Comparison of ENCODE assay signal across 22 mouse cellular contexts in the genomic region with DNA sequence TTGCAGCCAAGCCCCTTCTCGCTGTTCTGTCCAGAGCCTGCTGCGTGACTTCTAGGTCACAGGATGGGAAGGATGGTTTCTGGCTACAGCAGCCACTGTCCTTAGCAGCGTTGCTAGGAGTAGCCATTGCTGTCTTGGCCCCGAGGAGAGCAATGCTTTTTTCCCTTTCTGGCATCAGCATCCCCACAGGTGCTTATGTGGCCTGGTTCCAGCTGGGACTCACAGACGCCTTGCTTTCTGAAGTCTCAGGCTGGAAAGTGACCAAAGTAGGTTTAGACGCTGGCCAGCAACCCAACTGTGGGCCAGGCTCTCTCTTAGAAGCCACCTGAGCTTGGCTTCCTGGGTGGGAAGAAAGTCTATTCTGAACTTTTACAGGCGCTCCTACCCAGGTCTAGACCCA. TPM values are rescaled to one million over a fixed set of nuclear protein-coding genes. Genes with fewer than 3 reads are reported as not detected.
DNase-seq lines count a peak whose midpoint lies in the region; ATAC-seq and TF ChIP-seq lines count a peak whose summit lies in the region.
"Had no signal": no experiment of that assay in that cellular context is flagged by ENCODE, and none has a peak within 500 bp of the region (broad histone marks: within the 10 kb centered on the region; RNA-seq: fewer than 3 reads in every experiment).

No protein-coding gene starts in this region.

- no peaks in the 10 kb centered on the region for H3K27me3 ChIP-seq in cerebellum, adult 2 months (ENCODE audit: control insufficient read depth, insufficient read depth, low read length)
- H3K27me3 ChIP-seq: embryonic facial prominence, embryonic 12.5 days; forebrain, embryonic 15.5 days; hindbrain, embryonic 13.5 days; intestine, embryonic 15.5 days had no signal

- 11% methylated on average over 7 of the region's 7 CpGs for WGBS in cerebellum, adult 2 months

- H3K4me1 ChIP-seq in cerebellum, adult 2 months (ENCODE audit: control insufficient read depth, insufficient read depth, low read length) = peaks cover 23% of the 10 kb centered on the region
- H3K4me1 ChIP-seq: embryonic facial prominence, embryonic 12.5 days; forebrain, embryonic 15.5 days; hindbrain, embryonic 13.5 days; intestine, embryonic 15.5 days had no signal

- ATAC-seq in cerebellum, adult (ENCODE audit: insufficient number of reproducible peaks, low FRiP score, low TSS enrichment) = no peak
- ATAC-seq: CD4-positive, CD25-positive, alpha-beta regulatory T cell, adult 4 months; forebrain, embryonic 15.5 days; intestine, embryonic 15.5 days had no signal

- TF ChIP-seq POLR2A in cerebellum, adult 2 months (IDR thresholded peaks at IDR 0.05; ENCODE audit: borderline replicate concordance, insufficient read depth, low read length) = no peak

- no peak for TF ChIP-seq CTCF in cerebellum, adult 2 months (IDR thresholded peaks at IDR 0.05; ENCODE audit: borderline replicate concordance, insufficient read depth, low read depth, low read length)

- no peak overlapping the region for H3K27ac ChIP-seq in cerebellum, adult 2 months (ENCODE audit: insufficient read depth, low read length)
- H3K27ac ChIP-seq: embryonic facial prominence, embryonic 12.5 days; forebrain, embryonic 15.5 days; heart, embryonic 10.5 days; hindbrain, embryonic 13.5 days; intestine, embryonic 15.5 days had no signal

- peak; percentile 74 for DNase-seq in cerebellum, adult 11 months
- peak; percentile 56 for DNase-seq in MN1 (ENCODE audit: low spot score)
- DNase-seq in cerebellum, adult 2 months = peak; percentile 81 to 86
- peak; percentile 86 to 89 for DNase-seq in cerebellum, postnatal 10 days
- no peak for DNase-seq in gastrocnemius, adult 8-10 months (ENCODE audit: low spot score in 2 of 2)
- no peak for DNase-seq in ovary, postnatal 14 days (ENCODE audit: low spot score)
- no peak for DNase-seq in gastrocnemius, postnatal 36 days
- DNase-seq: adrenal gland, postnatal 10 days; B cell, adult 2 months; heart, adult 18-20 months; heart, postnatal 10 days; heart, postnatal 4 days; kidney, adult 18-20 months had no signal

- intact Hi-C loops in gastrocnemius, postnatal 36 days (cut with DNase I) = no loop called here

- no peak overlapping the region for H3K4me3 ChIP-seq in cerebellum, adult 2 months (replicated peaks; ENCODE audit: insufficient read depth, low read depth, low read length)
- H3K4me3 ChIP-seq: embryonic facial prominence, embryonic 12.5 days; forebrain, embryonic 15.5 days; heart, embryonic 10.5 days; hindbrain, embryonic 13.5 days; intestine, embryonic 15.5 days had no signal

RNA-seq across cellular contexts. Expression of a gene that starts 30.1 kb away (rescaled TPM):
- 41.1 and 41.5 TPM in 2 replicates for polyA plus RNA-seq in cerebellum, adult 2 months (2012; rRNA removed)
- total RNA-seq in gastrocnemius, adult 8-10 months (2022) = 1 to 10 TPM; 5.4 to 9.4 (median 5.9) TPM
- total RNA-seq in gastrocnemius, postnatal 36 days (2021) = 1 to 10 TPM; 5.5 to 5.7 TPM

RNA-seq across cellular contexts. Expression of a gene that starts 49.4 kb away (rescaled TPM):
- polyA plus RNA-seq in cerebellum, adult 2 months (2012; rRNA removed) = 0.71 and 0.82 TPM in 2 replicates
- 1 to 10 TPM in 2 of 4 experiments, under 1 TPM in 2; 0.36 to 1.2 (median 0.80) TPM for total RNA-seq in gastrocnemius, adult 8-10 months (2022)
- total RNA-seq in gastrocnemius, postnatal 36 days (2021) = 1 to 10 TPM in 1 of 2 experiments, under 1 TPM in 1; 0.59 to 1.5 TPM
- polyA plus RNA-seq: CD4-positive, CD25-positive, alpha-beta regulatory T cell, adult 4 months; forebrain, embryonic 11.5 days; forebrain, embryonic 15.5 days; G1E had no signal

Comparison
In these comparisons a context has a peak if more than half of its experiments do, and no peak if none do; other contexts are left out.
1. DNase-seq: peak in cerebellum, adult 11 months (single experiment), MN1 (single experiment), cerebellum, adult 2 months (2 of 2) and cerebellum, postnatal 10 days (2 of 2); none in gastrocnemius, adult 8-10 months (0 of 2), ovary, postnatal 14 days (single experiment) and gastrocnemius, postnatal 36 days (0 of 2).